Mouse (Mus musculus): ENCODE data around the gene Slc22a4. TPM values are rescaled to one million over a fixed set of nuclear protein-coding genes. Genes with fewer than 3 reads are reported as not detected.

Gene Slc22a4
- total and polyA plus RNA-seq, 2 experiments from 2014 or later, result 7.2 TPM

GRCm38 (mm10) chr11:54063472-54063775, 35.5 kb upstream of the Slc22a4 start:
- Histone ChIP-seq H3K27me3 (ENCODE audit: insufficient read depth, low read length) (no peaks in the 10 kb centered on the region), H3K4me1 (ENCODE audit: insufficient read depth, low read length) (peaks cover 11% of the 10 kb centered on the region)
- WGBS, result 85% methylated on average over 10 of the region's 10 CpGs

GRCm38 (mm10) chr11:54062753-54063471, 35.0 kb upstream of the Slc22a4 start:
- Histone ChIP-seq H3K4me2 (ENCODE audit: low read depth, low read length) (no peak overlapping the region), H3K9me3 (ENCODE audit: low read length) (no peaks in the 10 kb centered on the region), H3K4me1 (ENCODE audit: insufficient read depth, low read length) (peaks cover 11% of the 10 kb centered on the region), H3K4me3 (ENCODE audit: low read length) (no peak overlapping the region), H3K27ac (peak overlapping the region; percentile 60), H3K27me3 (ENCODE audit: insufficient read depth, low read length) (no peaks in the 10 kb centered on the region), H3K36me3 (ENCODE audit: insufficient read depth, low read length) (no peaks in the 10 kb centered on the region), H3K9ac (replicated peaks; ENCODE audit: low read length) (no peak overlapping the region)
- no peak for DNase-seq (ENCODE audit: low spot score)
- WGBS, result 63% methylated on average over 9 of the region's 9 CpGs
- ATAC-seq, result no peak
- no peak for TF ChIP-seq CTCF (IDR thresholded peaks at IDR 0.05; ENCODE audit: low read depth)

More at GRCm38 (mm10) chr11:54063472-54063775, 35.5 kb upstream of the Slc22a4 start:
- no peak for TF ChIP-seq CTCF (IDR thresholded peaks at IDR 0.05; ENCODE audit: low read depth)
- no peak overlapping the region for H3K4me2 ChIP-seq (ENCODE audit: low read depth, low read length)
- no peak for DNase-seq (ENCODE audit: low spot score)
- no peaks in the 10 kb centered on the region for H3K9me3 ChIP-seq (ENCODE audit: low read length)
- no peak overlapping the region for H3K27ac ChIP-seq
- H3K36me3 ChIP-seq (ENCODE audit: insufficient read depth, low read length), result no peaks in the 10 kb centered on the region
- H3K9ac ChIP-seq (replicated peaks; ENCODE audit: low read length), result no peak overlapping the region
- no peak overlapping the region for H3K4me3 ChIP-seq (ENCODE audit: low read length)
- no peak for ATAC-seq

- TF ChIP-seq CTCF (IDR thresholded peaks at IDR 0.05; ENCODE audit: low read depth), result no peak
- peak overlapping the region; percentile 60 for H3K27ac ChIP-seq
- H3K36me3 ChIP-seq (ENCODE audit: insufficient read depth, low read length), result no peaks in the 10 kb centered on the region
- H3K9ac ChIP-seq (replicated peaks; ENCODE audit: low read length), result no peak overlapping the region
- no peaks in the 10 kb centered on the region for H3K27me3 ChIP-seq (ENCODE audit: insufficient read depth, low read length)
- no peaks in the 10 kb centered on the region for H3K9me3 ChIP-seq (ENCODE audit: low read length)
- no peak overlapping the region for H3K4me3 ChIP-seq (ENCODE audit: low read length)
- no peak overlapping the region for H3K4me2 ChIP-seq (ENCODE audit: low read depth, low read length)
- 0 out of 2 replicates have a peak, but pooled peaks have one; percentile 11 for ATAC-seq
- 43% methylated on average over 12 of the region's 12 CpGs for WGBS
- DNase-seq (ENCODE audit: low spot score), result peak; percentile 61
- peaks cover 9% of the 10 kb centered on the region for H3K4me1 ChIP-seq (ENCODE audit: insufficient read depth, low read length)
These were observed 34.3 kb upstream of the Slc22a4 start for GRCm38 (mm10) chr11:54062086-54062752.

- peaks cover 5% of the 10 kb centered on the region for H3K4me1 ChIP-seq (ENCODE audit: insufficient read depth, low read length)
- 49% methylated on average over 9 of the region's 9 CpGs for WGBS
- peak overlapping the region; percentile 27 for H3K27ac ChIP-seq
- H3K9ac ChIP-seq (replicated peaks; ENCODE audit: low read length), result no peak overlapping the region
- peak; percentile 22 for DNase-seq (ENCODE audit: low spot score)
- no peaks in the 10 kb centered on the region for H3K9me3 ChIP-seq (ENCODE audit: low read length)
- no peak for TF ChIP-seq CTCF (IDR thresholded peaks at IDR 0.05; ENCODE audit: low read depth)
- no peak overlapping the region for H3K4me3 ChIP-seq (ENCODE audit: low read length)
- H3K36me3 ChIP-seq (ENCODE audit: insufficient read depth, low read length), result no peaks in the 10 kb centered on the region
- H3K4me2 ChIP-seq (ENCODE audit: low read depth, low read length), result no peak overlapping the region
- no peak for ATAC-seq
- no peaks in the 10 kb centered on the region for H3K27me3 ChIP-seq (ENCODE audit: insufficient read depth, low read length)
These were observed 32.4 kb upstream of the Slc22a4 start for GRCm38 (mm10) chr11:54060316-54060715.

GRCm38 (mm10) chr11:54059526-54059925, 31.6 kb upstream of the Slc22a4 start:
- WGBS, result 72% methylated on average over 1 of the region's 1 CpGs
- Histone ChIP-seq H3K27ac (peak overlapping the region; percentile 77), H3K4me2 (ENCODE audit: low read depth, low read length) (no peak overlapping the region), H3K9ac (replicated peaks; ENCODE audit: low read length) (no peak overlapping the region), H3K27me3 (ENCODE audit: insufficient read depth, low read length) (no peaks in the 10 kb centered on the region), H3K9me3 (ENCODE audit: low read length) (no peaks in the 10 kb centered on the region), H3K4me3 (ENCODE audit: low read length) (no peak overlapping the region), H3K4me1 (ENCODE audit: insufficient read depth, low read length) (peaks cover 5% of the 10 kb centered on the region), H3K36me3 (ENCODE audit: insufficient read depth, low read length) (no peaks in the 10 kb centered on the region)
- TF ChIP-seq CTCF (IDR thresholded peaks at IDR 0.05; ENCODE audit: low read depth), result no peak
- ATAC-seq, result no peak
- no peak for DNase-seq (ENCODE audit: low spot score)

- H3K4me2 ChIP-seq (ENCODE audit: low read depth, low read length), result no peak overlapping the region
- TF ChIP-seq CTCF (IDR thresholded peaks at IDR 0.05; ENCODE audit: low read depth), result no peak
- no peaks in the 10 kb centered on the region for H3K36me3 ChIP-seq (ENCODE audit: insufficient read depth, low read length)
- H3K27ac ChIP-seq, result peak overlapping the region; percentile 77
- H3K4me1 ChIP-seq (ENCODE audit: insufficient read depth, low read length), result peaks cover 5% of the 10 kb centered on the region
- peak; percentile 56 for DNase-seq (ENCODE audit: low spot score)
- no peaks in the 10 kb centered on the region for H3K9me3 ChIP-seq (ENCODE audit: low read length)
- no peaks in the 10 kb centered on the region for H3K27me3 ChIP-seq (ENCODE audit: insufficient read depth, low read length)
- no peak overlapping the region for H3K4me3 ChIP-seq (ENCODE audit: low read length)
- ATAC-seq, result peak; percentile 71
- WGBS, result 13% methylated on average over 6 of the region's 6 CpGs
- no peak overlapping the region for H3K9ac ChIP-seq (replicated peaks; ENCODE audit: low read length)
These were observed 30.8 kb upstream of the Slc22a4 start for GRCm38 (mm10) chr11:54058643-54059042.
